Mouse (Mus musculus) left cerebral cortex, postnatal 4 days (tissue): ENCODE results near the gene Itpr2. TPM values are rescaled to one million over a fixed set of nuclear protein-coding genes. Genes with fewer than 3 reads are reported as not detected.

ENCODE experiments used
- DNase-seq: peaks from one replicate; pipeline ENCODE4 v3.0.0-alpha.2; 2022
- intact Hi-C: fragments of 180-260 bp; cut with DNase I; formaldehyde crosslinking; loops from one replicate; pipeline ENCODE4 v1.15.1; 2025
- total RNA-seq, 2 experiments: library from RNA; stranded (reverse); gene quantifications; 2 replicates each; pipeline ENCODE4 v1.2.3; 2021

Gene Itpr2
- total RNA-seq, 2 experiments from 2014 or later, result 11.3 to 12.9 TPM

DNA sequence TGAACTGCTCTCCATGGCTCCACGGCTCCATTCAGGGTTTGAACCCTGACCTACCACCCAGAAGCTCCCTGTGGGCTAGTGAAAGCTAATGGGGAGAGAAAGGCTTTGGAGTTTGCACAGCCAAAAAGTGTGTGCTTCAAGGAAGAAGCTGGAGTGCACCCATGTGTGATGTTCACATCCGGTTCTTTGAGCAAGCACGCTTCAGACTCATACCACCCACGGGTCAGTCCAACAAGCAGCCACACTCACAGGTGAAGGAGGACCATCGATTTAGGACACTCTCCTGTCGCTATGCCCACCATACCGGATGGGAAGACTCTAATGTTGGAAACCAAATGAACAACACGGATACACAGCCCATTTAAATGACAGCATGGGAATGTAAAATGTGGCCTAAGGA, 9.5 kb upstream of the Itpr2 start:
- DNase-seq, result no peak
- intact Hi-C loops, result no loop called here

- intact Hi-C loops, result no loop called here
- no peak for DNase-seq
Measured at GRCm38 (mm10) chr6:146509891-146510290, 7.9 kb upstream of the Itpr2 start.

- intact Hi-C loops, result no loop called here
- no peak for DNase-seq
Measured at GRCm38 (mm10) chr6:146504459-146504858, 2.4 kb upstream of the Itpr2 start.

GRCm38 (mm10) chr6:146502856-146503255, 833 bp upstream of the Itpr2 start:
- DNase-seq, result no peak
- intact Hi-C loops, result no loop called here

DNA sequence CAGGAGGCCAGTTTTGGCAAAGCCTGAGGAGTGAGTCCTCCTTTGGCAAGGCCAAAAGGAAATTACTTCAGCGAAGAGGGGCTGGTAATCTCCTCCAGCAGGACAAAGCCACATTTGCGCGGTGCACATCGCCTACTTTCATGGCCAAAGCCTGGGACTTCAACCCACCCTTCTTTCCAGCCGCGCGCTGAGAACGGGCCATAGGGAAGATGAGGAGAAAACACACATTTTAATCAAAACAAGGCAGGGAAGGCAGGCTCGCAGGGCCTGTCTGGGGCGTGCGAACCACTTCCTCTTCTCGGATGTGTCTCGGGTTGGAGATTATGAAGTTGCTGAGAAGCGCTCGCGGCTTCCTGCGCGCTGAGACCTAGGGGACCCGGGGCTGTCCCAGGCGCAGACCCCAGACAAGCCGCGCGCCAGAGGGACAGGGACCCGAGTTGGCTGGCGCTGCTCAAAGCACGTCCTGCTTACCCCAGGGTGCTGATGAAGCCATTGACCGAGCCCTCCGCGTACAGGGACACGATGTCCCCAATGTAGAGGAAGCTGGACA, 632 bp downstream of the Itpr2 start:
- peak; percentile 15 for DNase-seq
- intact Hi-C loops, result no loop called here

DNA sequence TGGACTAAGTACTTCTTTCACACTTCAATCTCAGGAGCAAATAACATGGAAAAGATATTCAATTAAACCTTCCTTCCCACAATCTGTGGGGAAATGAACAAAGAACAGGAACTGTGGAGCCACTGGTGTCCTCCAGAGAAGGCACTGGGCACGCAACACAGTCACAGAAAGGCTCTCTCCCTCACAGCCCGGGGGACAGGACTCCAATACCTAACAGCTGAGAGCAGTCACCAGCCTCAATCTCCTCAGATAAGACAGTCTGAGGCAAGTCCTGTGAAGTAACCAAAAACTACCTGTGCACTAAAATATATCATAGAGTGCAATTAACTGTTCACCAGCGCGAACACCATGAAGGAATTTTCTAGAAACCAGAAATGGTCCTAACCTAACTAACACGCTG, 1.3 kb downstream of the Itpr2 start:
- no peak for DNase-seq
- intact Hi-C loops, result no loop called here

GRCm38 (mm10) chr6:146500206-146500605, 1.8 kb downstream of the Itpr2 start:
- DNase-seq, result no peak
- intact Hi-C loops, result no loop called here

GRCm38 (mm10) chr6:146499566-146499965, 2.5 kb downstream of the Itpr2 start:
- DNase-seq, result no peak
- intact Hi-C loops, result no loop called here

DNA sequence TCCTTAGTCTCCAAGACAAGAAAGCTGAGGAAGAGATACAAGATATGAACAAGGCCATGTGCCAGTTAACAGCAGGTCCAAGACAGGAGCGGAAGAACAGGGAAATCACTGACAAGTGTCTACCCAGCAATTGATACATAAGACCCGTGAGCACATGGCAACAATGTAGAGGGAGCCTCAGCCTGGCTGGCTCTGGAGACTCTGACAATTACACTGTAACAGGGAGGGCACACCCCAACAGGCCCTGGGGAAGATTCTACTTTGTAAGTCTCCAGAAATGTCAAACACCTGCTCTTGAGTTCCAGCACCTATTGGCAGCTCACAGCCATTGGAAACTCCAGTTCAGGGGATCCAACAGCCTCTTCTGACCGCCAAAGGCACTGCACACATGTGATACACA, 3.6 kb downstream of the Itpr2 start:
- intact Hi-C loops, result no loop called here
- DNase-seq, result no peak

GRCm38 (mm10) chr6:146497866-146498265, 4.2 kb downstream of the Itpr2 start:
- no peak for DNase-seq
- intact Hi-C loops, result no loop called here

DNA sequence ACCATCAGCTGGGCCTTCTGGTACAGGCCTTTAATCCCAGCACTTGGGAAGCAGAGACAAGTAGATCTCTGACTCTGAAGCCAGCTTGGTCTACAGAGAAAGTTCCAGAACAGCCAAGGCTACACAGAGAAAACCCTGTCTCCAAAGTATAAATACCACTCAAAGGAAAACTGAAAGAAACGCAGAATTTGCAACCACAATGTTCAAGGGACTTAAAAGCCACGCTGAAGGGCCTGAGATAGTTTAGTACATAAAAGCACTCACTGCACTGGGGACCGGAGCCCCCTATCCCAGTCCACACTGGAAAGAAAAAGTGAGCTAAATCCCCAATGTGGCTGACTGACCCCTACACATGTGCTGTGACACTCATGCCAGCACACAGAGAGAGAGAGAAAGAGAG, 4.6 kb downstream of the Itpr2 start:
- DNase-seq, result no peak
- intact Hi-C loops, result no loop called here

DNA sequence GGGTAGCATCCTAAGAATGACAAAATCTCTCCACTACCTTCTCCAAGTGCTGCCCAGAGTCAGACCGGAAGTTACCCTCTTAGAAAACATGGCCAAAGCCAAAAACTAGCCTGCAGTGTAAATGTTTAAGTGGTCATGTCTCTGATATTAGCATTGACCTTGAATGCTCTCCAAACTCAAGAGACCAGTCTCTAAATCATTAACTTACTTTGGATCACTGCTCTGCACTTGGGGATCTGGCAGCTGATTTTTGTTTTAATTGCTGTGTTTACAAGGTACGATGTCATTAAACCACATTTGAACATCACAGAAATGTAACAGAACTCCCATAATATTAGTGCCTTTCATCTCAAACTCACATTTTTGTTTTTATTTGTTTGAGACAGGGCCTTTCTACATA, 10.3 kb downstream of the Itpr2 start:
- no peak for DNase-seq
- intact Hi-C loops, result no loop called here

GRCm38 (mm10) chr6:146490416-146490960, 11.5 kb downstream of the Itpr2 start:
- no peak for DNase-seq
- intact Hi-C loops, result no loop called here

- intact Hi-C loops, result no loop called here
- no peak for DNase-seq
Measured at GRCm38 (mm10) chr6:146489841-146490240, 12.2 kb downstream of the Itpr2 start.

DNA sequence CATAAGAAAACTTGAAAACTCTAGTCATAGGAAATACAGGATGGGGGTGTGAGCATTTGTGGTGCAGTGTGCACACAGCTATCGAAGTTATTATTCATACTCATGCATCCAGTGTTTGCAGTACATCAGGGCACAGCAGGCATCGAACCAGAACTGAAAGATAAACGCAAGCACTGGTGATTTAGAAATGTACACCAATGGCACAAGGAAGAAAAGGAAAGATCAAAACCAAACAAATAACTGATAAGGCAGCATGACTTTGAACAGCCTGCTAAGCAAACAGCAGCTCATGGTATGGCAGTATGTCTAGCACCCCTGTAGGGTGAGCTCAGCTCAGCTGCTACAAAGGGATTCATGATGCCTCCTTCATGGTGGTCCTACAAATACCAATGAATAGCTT, 13.3 kb downstream of the Itpr2 start:
- no peak for DNase-seq
- intact Hi-C loops, result no loop called here

- no peak for DNase-seq
- intact Hi-C loops, result no loop called here
Measured at GRCm38 (mm10) chr6:146487079-146487478, 14.9 kb downstream of the Itpr2 start.

DNA sequence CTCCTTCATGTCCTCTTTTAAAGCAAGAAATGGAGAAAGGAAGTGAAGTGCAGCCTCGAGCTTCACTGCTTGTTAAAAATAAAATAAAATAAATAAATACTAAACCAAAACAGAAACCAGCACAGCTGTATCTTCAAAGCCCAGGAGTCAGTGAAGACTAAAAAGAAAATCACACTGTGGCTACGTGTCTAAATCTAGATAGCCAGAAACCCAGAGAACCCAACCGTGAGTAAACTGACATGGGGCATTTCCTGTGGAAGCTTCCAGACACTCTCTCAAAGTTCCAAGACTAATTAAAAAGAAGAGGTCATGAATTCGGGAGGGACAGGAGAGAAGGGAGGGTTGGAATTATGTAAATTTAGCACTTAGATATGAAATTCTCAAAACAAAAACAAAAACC, 15.9 kb downstream of the Itpr2 start:
- intact Hi-C loops, result no loop called here
- DNase-seq, result no peak

DNA sequence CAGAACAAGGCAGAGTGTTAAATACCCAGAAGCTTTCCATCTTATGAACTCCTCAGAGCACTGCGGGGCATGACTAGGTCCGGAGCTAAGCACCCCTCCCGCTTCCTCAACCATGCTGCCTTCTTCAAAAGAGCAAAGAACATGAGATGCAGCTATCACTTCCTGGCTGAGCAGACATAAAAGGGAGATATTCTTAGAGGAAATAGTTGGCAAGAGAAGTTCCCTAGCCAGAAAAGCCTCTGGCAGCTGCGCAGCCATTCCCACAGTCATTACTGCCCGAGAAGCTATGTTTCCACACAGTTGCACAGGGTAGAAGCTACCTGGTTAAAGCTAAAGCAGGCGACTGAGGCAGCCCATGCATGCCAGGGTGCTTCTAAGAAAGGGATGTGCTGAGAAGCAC, 20.6 kb downstream of the Itpr2 start:
- DNase-seq, result no peak
- intact Hi-C loops, result no loop called here

DNA sequence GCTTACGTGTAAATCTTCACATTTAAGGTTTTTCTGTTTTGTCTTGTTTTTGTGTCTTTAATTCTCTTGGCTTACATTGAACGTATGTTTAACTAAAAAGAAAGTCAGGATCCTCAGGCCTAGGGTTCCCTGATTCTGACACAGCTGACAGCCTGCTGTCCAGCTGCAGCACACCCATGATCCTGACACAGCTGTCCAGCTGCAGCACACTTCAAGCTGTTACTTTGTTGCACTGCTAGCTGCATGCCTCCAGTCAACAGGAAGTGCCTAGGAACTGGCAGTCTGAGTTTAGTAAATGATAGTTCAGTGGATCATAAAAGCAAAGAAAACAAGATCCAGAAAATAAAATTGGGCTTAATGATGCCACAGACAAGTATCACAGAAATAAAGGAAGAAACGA, 21.1 kb downstream of the Itpr2 start:
- intact Hi-C loops, result no loop called here
- no peak for DNase-seq

DNA sequence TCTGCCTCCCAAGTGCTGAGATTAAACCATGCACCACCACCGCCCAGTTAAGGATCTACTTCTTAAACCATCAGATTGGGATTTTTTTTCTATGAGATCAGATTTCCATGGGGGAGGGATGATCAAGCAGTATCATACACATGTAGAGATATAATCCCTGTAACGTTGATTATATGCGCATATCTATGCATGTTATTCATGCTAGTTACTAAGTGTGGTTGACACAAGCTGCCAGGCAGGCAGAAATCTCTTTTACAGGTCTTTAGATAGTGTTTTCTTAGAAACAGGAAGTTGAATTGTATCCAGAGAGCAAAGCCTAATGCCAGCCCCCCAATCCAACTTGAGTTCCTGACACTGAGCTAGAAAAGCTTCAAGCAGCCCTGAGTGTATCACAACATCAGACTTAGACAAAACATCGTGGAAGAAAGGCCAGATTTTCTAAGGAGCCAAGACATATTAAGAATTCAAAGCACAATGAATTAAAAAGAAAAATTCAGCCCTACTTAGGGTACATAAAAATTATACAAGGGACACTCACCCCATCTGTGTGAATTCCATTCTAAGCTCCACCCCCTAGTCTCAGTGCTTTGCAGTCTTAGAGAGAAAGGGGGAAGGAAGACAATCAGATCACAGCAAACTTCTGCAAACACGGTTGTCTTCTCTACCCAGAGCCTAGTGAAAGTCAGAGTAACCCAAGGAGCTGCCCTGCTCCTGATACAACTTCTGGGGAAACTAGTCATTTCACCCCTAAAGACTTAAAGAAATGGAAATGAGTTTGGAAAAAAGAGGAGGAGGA, 22.9 kb downstream of the Itpr2 start:
- no peak for DNase-seq
- intact Hi-C loops, result no loop called here

GRCm38 (mm10) chr6:146476865-146477264, 25.2 kb downstream of the Itpr2 start:
- no peak for DNase-seq
- intact Hi-C loops, result no loop called here

DNA sequence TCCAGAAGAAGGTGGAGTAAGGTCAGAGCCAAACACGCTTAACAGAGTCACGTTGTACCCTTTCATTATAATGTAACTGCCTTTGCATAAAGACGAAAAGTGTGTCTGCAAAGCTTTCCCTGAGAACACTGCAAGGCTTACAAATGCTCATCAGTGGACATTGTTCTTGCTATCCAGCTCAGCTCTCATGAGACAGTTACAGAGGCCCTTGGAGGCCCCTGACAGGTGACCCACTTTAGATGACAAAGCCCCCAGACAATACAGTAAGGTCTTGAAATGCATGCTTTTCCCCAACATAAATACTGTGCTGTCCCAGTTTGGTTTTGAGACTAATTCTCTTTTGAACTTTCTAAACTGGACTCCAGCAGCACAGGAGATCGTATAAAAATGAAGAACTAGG, 27.9 kb downstream of the Itpr2 start:
- DNase-seq, result no peak
- intact Hi-C loops, result no loop called here
